Mouse (Mus musculus): ENCODE data around the gene 1700003E16Rik.

GRCm38 (mm10) chr6:83134226-83134625 is 22.0 kb upstream of the 1700003E16Rik start:
- no peak for TF ChIP-seq CTCF (IDR thresholded peaks at IDR 0.05 in 2 of 3, conservative IDR thresholded peaks at IDR 0.05 in 1 of 3; ENCODE audit: control insufficient read depth in 1 of 3, insufficient read depth in 1 of 3, low read depth in 2 of 3, low read length in 3 of 3, poor library complexity in 1 of 3, severe bottlenecking in 1 of 3)
- TF ChIP-seq MXI1 (IDR thresholded peaks at IDR 0.05; ENCODE audit: low read depth, low read length), result no peak
- TF ChIP-seq POLR2A (IDR thresholded peaks at IDR 0.05; ENCODE audit: control insufficient read depth in 1 of 2, insufficient read depth in 1 of 2, low read depth in 1 of 2, low read length in 2 of 2, poor library complexity in 1 of 2), result no peak
- TF ChIP-seq USF1 (IDR thresholded peaks at IDR 0.05; ENCODE audit: low read depth, low read length), result no peak
